Mouse (Mus musculus): ENCODE measurements around the gene Slitrk2.

The Slitrk2 gene

GRCm38 (mm10) chrX:66648911-66649620, at the start of gene Slitrk2:
TSS of gene Slitrk2 (plus strand) at chrX:66649318.
- no peak for DNase-seq (ENCODE audit: low spot score in 2 of 2)

- DNase-seq (ENCODE audit: low spot score in 2 of 2), result no peak
Observed at GRCm38 (mm10) chrX:66605490-66605889, 43.6 kb upstream of the Slitrk2 start.

GRCm38 (mm10) chrX:66652455-66653144, 3.5 kb downstream of the Slitrk2 start:
- DNase-seq (ENCODE audit: low spot score in 2 of 2), result peak; percentile 54 to 56

- no peak for DNase-seq (ENCODE audit: low spot score in 2 of 2)
Observed at GRCm38 (mm10) chrX:66657365-66657764, 8.2 kb downstream of the Slitrk2 start.

- DNase-seq (ENCODE audit: low spot score in 2 of 2), result no peak
Observed at GRCm38 (mm10) chrX:66676959-66677358, 27.8 kb downstream of the Slitrk2 start.

GRCm38 (mm10) chrX:66678646-66679045, 29.5 kb downstream of the Slitrk2 start:
- no peak for DNase-seq (ENCODE audit: low spot score in 2 of 2)

All from frontal cortex, postnatal 14 days (tissue).